11 mouse cellular contexts compared by ENCODE assay signal in the genomic region with DNA sequence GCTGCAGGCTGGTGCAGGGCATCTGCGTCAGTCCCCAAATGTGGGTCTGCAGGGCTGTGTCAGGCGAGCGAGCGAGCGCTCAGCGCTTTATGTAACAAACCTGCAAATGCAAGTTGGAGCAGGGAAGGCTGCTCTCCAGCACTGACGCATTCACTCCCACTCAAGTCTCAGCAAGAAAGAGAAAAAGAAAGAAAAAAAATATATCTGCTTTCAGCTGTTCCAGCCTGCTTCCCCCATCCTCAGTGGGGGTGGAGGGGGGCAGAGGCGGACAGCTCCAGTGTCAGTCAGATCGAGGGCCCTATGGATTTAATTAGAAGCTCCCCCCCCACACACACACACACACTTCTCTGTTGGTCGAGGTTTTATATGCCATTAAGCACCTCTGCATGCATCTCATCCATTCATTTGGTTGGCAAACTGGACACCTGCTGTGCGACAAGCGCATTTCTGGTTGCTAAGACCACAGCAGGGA. TPM values are rescaled to one million over a fixed set of nuclear protein-coding genes. Genes with fewer than 3 reads are reported as not detected.
A peak's percentile ranks its signal among the peaks of the same experiment; 100 is the strongest.
DNase-seq lines count a peak whose midpoint lies in the region; TF ChIP-seq lines count a peak whose summit lies in the region.
"Had no signal": no experiment of that assay in that cellular context is flagged by ENCODE, and none has a peak within 500 bp of the region (broad histone marks: within the 10 kb centered on the region; RNA-seq: fewer than 3 reads in every experiment).

No protein-coding gene starts in this region.

- intact Hi-C loops in left cerebral cortex, postnatal 36 days (cut with DNase I), result loop anchor here (5.0 kb wide), 1 partner anchor 39 kb away; a partner anchor contains a TSS

- H3K27ac ChIP-seq in small intestine, adult 2 months (ENCODE audit: insufficient read depth, low read depth, low read length), result no peak overlapping the region
- H3K27ac ChIP-seq: embryonic facial prominence, embryonic 12.5 days had no signal

- H3K4me1 ChIP-seq in small intestine, adult 2 months (ENCODE audit: control insufficient read depth, insufficient read depth, insufficient read length, low read length), result peaks cover 24% of the 10 kb centered on the region

- no peaks in the 10 kb centered on the region for H3K27me3 ChIP-seq in small intestine, adult 2 months (ENCODE audit: control insufficient read depth, insufficient read depth, low read length)

- no peaks in the 10 kb centered on the region for H3K36me3 ChIP-seq in small intestine, adult 2 months (ENCODE audit: control insufficient read depth, insufficient read depth, low read length)
- H3K36me3 ChIP-seq: embryonic facial prominence, embryonic 12.5 days had no signal

- H3K4me3 ChIP-seq in small intestine, adult 2 months (ENCODE audit: low read depth, low read length), result peak overlapping the region; percentile 71
- H3K4me3 ChIP-seq: embryonic facial prominence, embryonic 12.5 days had no signal

- TF ChIP-seq POLR2A in small intestine, adult 2 months (IDR thresholded peaks at IDR 0.05; ENCODE audit: low read depth, low read length), result no peak

- no peak for TF ChIP-seq CTCF in small intestine, adult 2 months (IDR thresholded peaks at IDR 0.05; ENCODE audit: extremely low read depth, insufficient read length, insufficient replicate concordance, low read depth, low read length)

- WGBS in small intestine, adult 2 months, result 86% methylated on average over 12 of the region's 12 CpGs

- DNase-seq in retina, postnatal 1 day, result peak; percentile 51
- no peak for DNase-seq in retina, embryonic 14.5 days (ENCODE audit: low spot score)
- DNase-seq in frontal cortex, postnatal 36 days (ENCODE audit: low spot score in 2 of 2), result peak; percentile 72 to 85
- DNase-seq in left cerebral cortex, postnatal 36 days (ENCODE audit: low spot score in 2 of 2), result peak; percentile 80 to 86
- no peak for DNase-seq in heart, postnatal 4 days
- DNase-seq in B cell, adult 2 months, result no peak
- DNase-seq in gastrocnemius, postnatal 4 days (ENCODE audit: low spot score in 2 of 2), result no peak

RNA-seq across cellular contexts. Expression of a gene that starts 1.9 kb away (rescaled TPM):
- 100 to 1,000 TPM; 622 to 723 TPM for total RNA-seq in left cerebral cortex, postnatal 36 days (2021)
- 55.9 and 160 TPM in 2 replicates for polyA plus RNA-seq in small intestine, adult 2 months (2012; rRNA removed)
- total RNA-seq in heart, postnatal 4 days (2021), result 1 to 10 TPM; 4.1 to 4.5 TPM
- total RNA-seq in gastrocnemius, postnatal 4 days (2021), result 1 to 10 TPM; 2.1 to 2.3 TPM
- total RNA-seq: MEL had no signal

RNA-seq across cellular contexts. Expression of a gene that starts 28.3 kb away (rescaled TPM):
- under 1 TPM in 1 of 2 experiments, not detected in 1; 0.17 TPM for total RNA-seq in left cerebral cortex, postnatal 36 days (2021)
- 4.2 and 6.5 TPM in 2 replicates for polyA plus RNA-seq in small intestine, adult 2 months (2012; rRNA removed)
- total RNA-seq in heart, postnatal 4 days (2021), result not detected
- total RNA-seq in gastrocnemius, postnatal 4 days (2021), result not detected
- total RNA-seq: MEL had no signal
- polyA plus RNA-seq: embryonic facial prominence, embryonic 12.5 days had no signal

RNA-seq across cellular contexts. Expression of a gene that starts 36.5 kb away (rescaled TPM):
- 10 to 100 TPM; 10.7 to 12.0 TPM for total RNA-seq in left cerebral cortex, postnatal 36 days (2021)
- 0.62 and 0.94 TPM in 2 replicates for polyA plus RNA-seq in small intestine, adult 2 months (2012; rRNA removed)
- total RNA-seq in heart, postnatal 4 days (2021), result under 1 TPM in 1 of 2 experiments, not detected in 1; 0.60 TPM
- not detected for total RNA-seq in gastrocnemius, postnatal 4 days (2021)
- total RNA-seq: liver, adult 2 months; MEL had no signal
- polyA plus RNA-seq: embryonic facial prominence, embryonic 12.5 days had no signal

Comparison
In these comparisons a context has a peak if more than half of its experiments do, and no peak if none do; other contexts are left out.
1. DNase-seq: peak in retina, postnatal 1 day (single experiment), frontal cortex, postnatal 36 days (2 of 2) and left cerebral cortex, postnatal 36 days (2 of 2); none in retina, embryonic 14.5 days (single experiment), heart, postnatal 4 days (single experiment), B cell, adult 2 months (0 of 2) and gastrocnemius, postnatal 4 days (0 of 2).
2. RNA of a gene that starts 1.9 kb away (total RNA-seq): 622 to 723 TPM in left cerebral cortex, postnatal 36 days; 4.1 to 4.5 TPM in heart, postnatal 4 days and 2.1 to 2.3 TPM in gastrocnemius, postnatal 4 days; every median in the first group is over 100 times any median in the second.
3. RNA of a gene that starts 36.5 kb away (total RNA-seq): 10.7 to 12.0 TPM in left cerebral cortex, postnatal 36 days; 0.60 TPM in heart, postnatal 4 days and not detected in gastrocnemius, postnatal 4 days; every median in the first group is over 4 times any median in the second.